Mouse (Mus musculus) adrenal gland, adult 18-20 months (tissue): Measurements from ENCODE around the gene Rps6ka5. TPM values are rescaled to one million over a fixed set of nuclear protein-coding genes. Genes with fewer than 3 reads are reported as not detected.

Source experiments
- DNase-seq, 2 experiments: peaks; one replicate each; pipeline ENCODE4 v3.0.0; 2021 to 2022; ENCODE audit warnings: low spot score in 2 of 2
- total RNA-seq, 2 experiments: library from RNA; stranded (reverse); gene quantifications; 1 replicate in 1 of 2; 2 replicates in 1 of 2; pipeline ENCODE4 v1.2.3; 2021

The Rps6ka5 gene
- total RNA-seq, 2 experiments from 2014 or later, result 2.9 to 6.5 TPM

- no peak for DNase-seq
These were observed 1.1 kb upstream of the Rps6ka5 start for GRCm38 (mm10) chr12:100727891-100728290.

DNA sequence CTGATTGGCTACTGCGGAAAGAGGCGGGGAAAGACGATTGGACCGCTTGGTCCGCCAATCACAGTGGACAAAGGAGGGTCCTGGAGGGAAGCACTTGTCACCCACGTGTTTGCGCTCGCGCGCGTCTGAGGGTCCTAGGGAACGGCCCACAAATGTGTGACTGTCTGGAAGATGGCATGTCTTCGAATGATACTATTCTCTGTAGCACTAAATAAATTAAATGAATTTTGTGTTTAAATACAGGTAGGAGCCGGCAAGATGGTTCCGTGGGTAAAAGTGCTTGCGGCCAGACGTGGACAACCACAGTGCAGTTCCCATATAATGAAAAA lies 1.4 kb downstream of the Rps6ka5 start:
- no peak for DNase-seq

DNA sequence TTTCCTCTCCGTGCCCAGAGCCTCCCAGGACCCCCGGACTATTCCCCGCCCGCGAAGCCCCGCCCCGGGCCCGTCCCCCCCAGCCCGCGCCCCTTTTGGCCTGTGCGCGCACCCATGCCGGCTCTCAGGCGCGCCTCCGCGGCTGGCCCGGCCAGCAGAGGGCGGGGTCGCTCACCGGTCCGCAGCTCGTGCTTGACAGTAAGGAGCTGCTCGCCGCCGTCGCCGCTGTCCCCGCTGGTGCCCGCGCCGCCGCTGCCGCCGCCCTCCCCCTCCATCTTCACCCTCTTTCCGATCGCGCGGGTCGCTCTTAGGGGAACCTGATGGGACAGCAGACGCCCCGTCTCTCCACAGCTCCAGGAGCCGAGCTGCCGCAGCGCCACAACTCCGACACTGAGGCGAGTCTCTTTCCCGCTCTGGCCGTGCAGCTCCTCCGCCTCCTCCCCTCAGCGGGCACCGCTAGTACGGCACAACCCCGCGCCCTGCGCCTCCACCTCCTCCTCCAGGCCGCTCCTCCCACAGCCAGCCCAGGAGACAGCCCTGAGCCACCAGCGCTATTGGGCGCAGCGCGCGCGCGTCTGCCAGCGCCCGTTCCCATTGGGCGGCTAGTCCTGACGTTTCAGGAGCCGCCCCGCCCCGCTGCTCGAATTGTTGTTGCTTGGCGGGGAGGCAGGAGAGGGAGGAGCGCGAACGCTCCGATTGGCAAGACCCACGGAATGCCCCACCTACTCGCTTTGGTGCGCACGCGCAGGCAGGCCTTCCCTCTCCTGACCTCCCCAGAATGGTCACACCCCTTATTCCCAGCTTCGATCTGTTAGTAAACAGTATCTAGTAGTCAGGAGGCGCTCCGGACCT lies 2.0 kb downstream of the Rps6ka5 start:
- peak; percentile 96 to 98 for DNase-seq

DNA sequence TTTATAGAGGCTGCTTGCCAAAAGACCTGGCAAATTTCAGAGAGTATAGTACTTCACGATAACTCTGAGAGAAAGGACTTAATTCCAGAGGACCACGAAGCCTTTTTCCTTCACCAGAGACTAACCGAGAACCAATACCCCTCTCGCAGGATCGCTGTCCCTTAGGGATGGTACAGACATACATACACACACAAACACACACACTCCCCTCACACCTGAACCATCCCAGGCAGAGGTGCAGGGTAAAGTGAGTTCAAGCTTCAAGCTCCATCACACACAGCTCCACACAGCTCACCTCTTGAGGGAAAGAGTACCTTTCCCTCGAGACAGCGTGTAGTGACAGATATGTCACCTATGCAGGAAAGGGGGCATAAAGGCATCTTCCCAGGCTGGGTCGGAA lies 2.6 kb downstream of the Rps6ka5 start:
- DNase-seq, result no peak

- no peak for DNase-seq
These were observed 6.0 kb downstream of the Rps6ka5 start for GRCm38 (mm10) chr12:100720801-100721200.

DNA sequence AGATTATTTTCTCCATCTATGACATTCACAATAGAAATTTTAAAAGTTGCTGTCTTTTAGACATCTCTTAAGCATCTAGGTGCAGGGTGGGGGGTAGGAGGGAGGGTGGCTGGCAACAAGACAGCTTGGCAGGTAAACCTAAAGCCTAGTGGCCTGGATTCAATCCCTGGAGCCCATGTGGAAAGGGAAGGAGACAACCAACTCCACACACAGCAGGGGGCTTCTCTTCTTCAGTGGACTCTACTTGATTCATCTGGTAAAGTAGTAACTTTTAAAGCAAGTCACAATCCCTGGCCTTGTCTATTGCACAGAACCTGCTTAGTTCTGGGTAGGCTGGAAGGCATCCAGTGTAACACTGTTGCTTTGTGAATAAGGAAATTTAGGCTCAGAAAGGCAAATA lies 9.3 kb downstream of the Rps6ka5 start:
- DNase-seq, result no peak

DNA sequence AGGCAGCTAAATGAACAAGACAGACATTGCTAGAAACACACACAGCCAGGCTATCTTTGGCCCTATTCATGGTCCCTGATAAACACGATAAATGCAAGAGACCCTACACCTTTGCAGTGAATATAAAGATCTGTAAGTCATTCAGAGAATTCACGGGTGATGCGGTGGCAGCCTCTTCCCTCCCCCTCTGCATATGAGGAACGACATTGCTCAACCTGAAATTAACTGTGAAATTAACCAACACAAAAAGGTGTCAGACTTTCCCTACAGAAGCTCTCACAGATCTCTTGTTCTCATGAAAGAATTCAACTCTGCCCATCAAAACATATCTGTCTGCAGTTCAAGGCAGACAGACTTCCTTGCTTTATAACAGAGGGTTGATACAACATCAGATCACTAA lies 9.8 kb downstream of the Rps6ka5 start:
- DNase-seq, result no peak

DNA sequence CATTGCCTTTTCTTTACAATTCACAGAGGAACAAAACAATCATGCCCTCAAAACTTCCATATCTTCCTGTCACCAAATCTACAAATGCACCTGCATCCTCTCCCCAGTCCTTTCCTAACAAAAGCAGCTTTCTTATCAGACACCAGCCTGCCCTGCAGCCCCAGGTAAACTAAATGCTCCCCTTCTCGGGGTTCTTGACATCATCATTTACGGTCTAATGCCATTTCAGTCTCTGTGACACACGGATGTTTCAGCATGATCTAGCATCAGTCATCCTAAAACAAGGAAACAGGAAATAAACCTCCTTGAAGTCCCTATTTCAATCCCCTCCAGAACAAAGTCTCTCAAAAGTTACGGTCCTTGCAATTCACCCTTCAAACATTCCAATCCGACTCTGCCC lies 15.0 kb downstream of the Rps6ka5 start:
- DNase-seq, result no peak

- no peak for DNase-seq
These were observed 15.6 kb downstream of the Rps6ka5 start for GRCm38 (mm10) chr12:100711116-100711691.

DNA sequence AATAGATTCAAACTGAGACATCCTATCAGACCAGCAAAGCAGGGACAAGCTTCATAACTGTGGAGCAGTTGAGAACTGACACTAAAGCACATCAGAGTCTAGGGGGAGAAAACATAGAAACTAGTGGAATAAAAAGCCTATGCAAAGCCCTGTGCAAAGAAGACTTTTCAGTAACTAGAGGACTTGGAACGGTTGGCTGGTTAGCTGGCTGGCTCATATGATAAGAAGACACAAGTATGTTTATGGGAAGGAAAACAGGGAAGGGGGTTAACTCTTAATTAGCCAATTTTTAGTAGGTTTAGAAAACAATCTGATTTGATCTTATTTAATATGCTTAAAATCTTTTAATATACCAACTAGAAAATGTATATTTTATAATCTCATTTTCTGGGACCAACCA lies 16.4 kb downstream of the Rps6ka5 start:
- DNase-seq, result no peak

GRCm38 (mm10) chr12:100707312-100707711 lies 19.5 kb downstream of the Rps6ka5 start:
- no peak for DNase-seq

- no peak for DNase-seq
These were observed 21.6 kb downstream of the Rps6ka5 start for GRCm38 (mm10) chr12:100705057-100705722.

GRCm38 (mm10) chr12:100698019-100698418 lies 28.8 kb downstream of the Rps6ka5 start:
- DNase-seq, result no peak

- no peak for DNase-seq
These were observed 30.2 kb downstream of the Rps6ka5 start for GRCm38 (mm10) chr12:100696621-100697020.

DNA sequence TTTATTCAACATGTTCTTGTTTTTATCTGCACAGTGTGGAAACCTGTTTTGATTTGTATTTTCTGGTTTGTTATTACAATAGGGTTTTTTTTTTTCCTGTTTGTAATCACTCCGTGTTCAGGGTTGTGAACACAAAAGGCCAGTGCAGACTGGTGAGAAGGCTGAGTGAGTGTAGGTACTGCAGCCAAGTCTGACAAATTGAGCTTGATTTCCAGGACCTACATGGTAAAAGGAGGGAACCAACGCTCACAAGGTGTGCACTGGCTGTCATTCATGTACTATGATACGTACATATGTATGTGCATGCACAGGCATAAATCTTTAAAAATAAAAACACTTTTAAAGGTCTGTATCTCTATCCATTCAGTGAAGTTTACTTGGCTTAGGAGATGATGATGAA lies 31.5 kb downstream of the Rps6ka5 start:
- no peak for DNase-seq

- DNase-seq, result no peak
These were observed 34.6 kb downstream of the Rps6ka5 start for GRCm38 (mm10) chr12:100692208-100692607.

- DNase-seq, result no peak
These were observed 36.3 kb downstream of the Rps6ka5 start for GRCm38 (mm10) chr12:100690444-100690843.

- no peak for DNase-seq
These were observed 38.6 kb downstream of the Rps6ka5 start for GRCm38 (mm10) chr12:100688177-100688576.

GRCm38 (mm10) chr12:100687001-100687400 lies 39.8 kb downstream of the Rps6ka5 start:
- no peak for DNase-seq

DNA sequence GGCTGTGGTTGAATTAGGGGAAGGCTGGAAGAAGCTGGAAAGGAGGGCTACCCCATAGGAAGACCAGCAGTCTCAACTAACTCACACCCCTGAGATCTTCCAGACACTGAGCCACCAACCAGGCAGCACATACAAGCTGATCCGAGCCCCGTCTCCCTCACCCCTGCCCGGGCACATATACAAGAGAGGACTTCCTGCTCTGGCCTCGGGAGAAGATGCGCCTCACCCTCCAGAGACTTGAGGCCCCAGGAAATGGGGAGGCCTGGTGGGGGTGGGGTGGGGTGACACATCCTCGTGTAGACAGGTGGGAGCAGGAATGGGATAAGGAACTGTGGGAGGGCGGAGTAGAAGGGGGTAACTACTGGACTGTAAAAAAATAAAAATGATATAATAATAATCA lies 45.0 kb downstream of the Rps6ka5 start:
- DNase-seq, result no peak

DNA sequence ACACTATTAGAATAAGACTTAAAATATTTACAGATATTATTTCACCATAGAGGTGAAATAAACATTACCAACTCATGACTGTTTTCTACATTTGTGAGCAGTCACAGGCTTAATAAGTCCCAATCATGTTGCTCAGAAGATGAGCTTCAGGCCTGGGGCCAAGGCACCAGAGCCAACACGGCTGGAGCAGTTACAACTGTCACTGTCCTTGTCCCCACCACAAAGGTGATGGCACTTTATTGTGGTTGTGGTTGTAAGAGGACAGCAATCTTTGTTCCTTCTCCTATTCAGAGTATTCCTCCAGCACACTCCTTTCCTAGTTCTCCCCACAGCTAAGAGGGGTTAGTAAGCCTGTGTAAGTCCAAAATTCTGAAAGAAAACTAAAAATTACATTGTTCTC lies 45.5 kb downstream of the Rps6ka5 start:
- DNase-seq, result no peak

DNA sequence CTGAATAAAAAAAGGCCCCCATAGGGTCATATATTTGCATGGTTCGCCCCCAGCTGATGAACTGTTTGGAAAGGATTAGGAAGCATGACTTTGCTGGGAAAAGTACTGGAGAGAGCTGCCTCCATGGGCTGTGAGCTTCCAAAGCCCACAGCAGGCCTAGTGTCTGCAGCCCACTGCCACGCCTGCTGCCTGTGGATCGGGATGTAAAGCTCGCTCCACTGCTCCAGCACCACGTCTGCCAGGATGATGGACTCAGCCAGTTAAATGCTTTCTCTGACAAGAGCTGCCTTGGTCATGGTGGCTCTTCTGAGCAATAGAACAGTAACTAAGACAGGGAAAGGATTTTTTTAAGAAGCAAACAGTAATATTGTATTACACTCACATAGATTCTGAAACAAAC lies 46.1 kb downstream of the Rps6ka5 start:
- DNase-seq, result no peak
